Mouse (Mus musculus) brain, embryonic 14.5 days (tissue): ENCODE measurements around the gene Fam53a. TPM values are rescaled to one million over a fixed set of nuclear protein-coding genes. Genes with fewer than 3 reads are reported as not detected.
A peak's percentile ranks its signal among the peaks of the same experiment; 100 is the strongest.

Experiments used
- DNase-seq: peaks from one replicate; pipeline ENCODE4 v3.0.0-alpha.2; 2011; ENCODE audit warnings: low read depth
- CTCF ChIP-seq: fragments of 200-500 bp; IDR thresholded peaks from 2 replicates; pipeline ENCODE4 v1.5.1; 2012; ENCODE audit warnings: inconsistent platforms, mild to moderate bottlenecking, moderate library complexity, borderline replicate concordance; ENCODE audit not compliant: insufficient read depth, insufficient read length; ENCODE audit errors: extremely low read depth
- POLR2A ChIP-seq: fragments of 200-500 bp; IDR thresholded peaks from 2 replicates; pipeline ENCODE4 v1.6.1; 2012; ENCODE audit warnings: mild to moderate bottlenecking, inconsistent platforms, borderline replicate concordance; ENCODE audit not compliant: poor library complexity, insufficient read depth, insufficient read length, severe bottlenecking; ENCODE audit errors: extremely low read depth
- polyA plus RNA-seq: library from polyadenylated mRNA; depleted of rRNA; stranded (reverse); fragments of >200 nt; gene quantifications from 2 replicates; pipeline ENCODE4 v1.2.3, GENCODE M21; 2012

The Fam53a gene
- polyA plus RNA-seq, 1 experiment = 17.9 TPM

DNA sequence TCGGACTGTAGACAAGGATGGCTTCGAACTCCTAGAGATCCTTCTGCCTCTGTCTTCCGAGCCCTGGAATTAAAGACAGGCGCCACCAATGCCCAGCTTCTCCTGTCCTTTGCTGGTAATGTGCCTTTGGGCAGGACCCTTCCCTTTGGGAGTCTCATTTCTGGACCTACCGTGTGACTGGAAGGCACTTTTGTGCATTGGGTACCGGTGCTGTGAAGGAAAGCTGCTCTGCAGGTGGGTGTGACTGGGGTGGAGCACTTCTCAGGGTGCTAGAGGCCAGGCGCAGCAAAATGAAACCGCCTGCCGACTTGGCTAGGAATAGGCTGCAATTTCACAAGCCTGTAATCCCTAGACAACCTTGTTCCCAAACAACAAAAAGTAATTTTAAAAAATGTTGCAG, 626 bp upstream of the Fam53a start:
- TF ChIP-seq POLR2A (no peak), CTCF (no peak)
- no peak for DNase-seq

GRCm38 (mm10) chr5:33628820-33629300, 575 bp downstream of the Fam53a start:
- TF ChIP-seq CTCF = no peak
- no peak for TF ChIP-seq POLR2A
- peak; percentile 67 for DNase-seq

GRCm38 (mm10) chr5:33627968-33628367, 1.5 kb downstream of the Fam53a start:
- TF ChIP-seq CTCF = no peak
- TF ChIP-seq POLR2A = no peak
- DNase-seq = peak; percentile 17

DNA sequence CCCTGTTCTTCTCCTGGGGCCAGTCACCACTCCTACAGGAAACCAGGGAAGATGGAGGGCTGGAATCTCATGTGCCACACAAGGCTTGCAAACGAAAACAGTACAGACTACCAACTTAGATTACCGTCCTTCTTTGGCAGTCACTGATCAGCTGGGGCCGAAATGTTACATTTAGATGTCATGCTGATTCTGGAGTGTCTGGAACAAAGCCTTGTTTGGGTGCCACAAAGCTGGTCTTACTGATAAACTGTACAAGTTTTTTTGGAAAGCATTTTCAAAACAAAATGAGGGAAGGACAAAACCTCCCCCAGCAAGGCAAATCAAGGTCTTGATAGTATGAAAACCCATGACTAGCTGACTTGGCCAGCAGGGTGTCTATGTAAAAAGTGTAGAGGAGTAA, 5.7 kb downstream of the Fam53a start:
- no peak for DNase-seq
- no peak for TF ChIP-seq POLR2A
- TF ChIP-seq CTCF = no peak

DNA sequence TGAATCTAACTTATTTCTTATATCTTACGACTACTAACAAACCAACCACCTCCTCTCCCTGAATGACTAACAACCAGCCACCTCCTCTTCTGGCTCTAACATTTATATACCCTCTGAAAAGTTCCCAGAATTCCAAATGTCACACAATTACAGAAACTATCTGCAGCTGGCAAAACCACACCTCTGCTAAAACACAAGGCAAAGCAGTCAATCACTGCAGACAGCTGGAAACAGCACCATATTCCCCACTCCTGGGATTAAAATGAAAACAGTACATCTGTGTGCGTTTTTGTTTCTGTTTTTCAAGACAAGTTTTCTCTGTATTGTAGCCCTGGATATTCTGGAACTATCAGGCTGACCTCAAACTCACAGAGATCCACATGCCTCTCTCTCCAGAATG, 6.8 kb downstream of the Fam53a start:
- DNase-seq = no peak
- no peak for TF ChIP-seq CTCF
- TF ChIP-seq POLR2A = no peak

GRCm38 (mm10) chr5:33614391-33614790, 15.0 kb downstream of the Fam53a start:
- no peak for DNase-seq
- TF ChIP-seq CTCF (no peak), POLR2A (no peak)

DNA sequence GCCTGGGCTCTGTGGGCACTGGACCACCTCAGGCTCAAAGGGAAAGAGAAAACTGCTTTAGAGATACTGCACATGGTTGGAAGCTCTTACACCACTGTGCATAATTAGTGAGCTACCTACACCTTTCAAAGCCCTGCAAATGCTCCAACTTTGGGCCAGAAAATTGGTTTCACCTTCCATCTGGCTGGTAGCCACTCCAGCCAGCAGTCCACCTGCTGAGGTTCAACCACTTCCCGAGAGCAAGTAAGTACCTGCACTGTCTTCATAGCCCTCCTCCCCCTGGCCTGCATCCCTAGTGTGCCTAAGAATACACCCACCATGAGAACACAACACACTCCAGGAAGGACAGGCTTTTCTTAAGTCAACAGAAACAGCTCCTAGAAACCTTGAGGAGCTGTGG, 17.6 kb downstream of the Fam53a start:
- DNase-seq = no peak
- TF ChIP-seq CTCF = no peak
- TF ChIP-seq POLR2A = no peak

DNA sequence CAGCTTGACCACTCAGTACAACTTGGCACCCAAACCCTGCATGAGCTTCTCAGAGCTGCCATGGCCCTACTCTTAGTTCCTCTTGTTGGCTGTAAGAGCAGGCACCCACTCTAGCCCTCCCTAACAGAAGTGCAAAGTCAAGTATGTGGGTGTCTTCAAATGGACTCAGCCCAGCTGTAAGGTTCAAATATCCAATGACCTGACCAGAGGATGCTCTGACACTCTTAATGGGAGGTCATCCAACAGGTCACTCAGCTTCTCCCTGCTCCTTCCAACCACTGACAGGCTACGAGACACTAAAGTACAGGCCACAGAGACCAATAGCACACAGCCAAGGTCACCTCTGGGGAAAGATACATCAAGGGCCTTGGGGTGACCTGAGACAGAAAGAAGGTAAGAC, 20.2 kb downstream of the Fam53a start:
- TF ChIP-seq POLR2A (no peak), CTCF (no peak)
- DNase-seq = no peak

GRCm38 (mm10) chr5:33607434-33607833, 22.0 kb downstream of the Fam53a start:
- no peak for TF ChIP-seq CTCF
- no peak for TF ChIP-seq POLR2A
- DNase-seq = no peak

DNA sequence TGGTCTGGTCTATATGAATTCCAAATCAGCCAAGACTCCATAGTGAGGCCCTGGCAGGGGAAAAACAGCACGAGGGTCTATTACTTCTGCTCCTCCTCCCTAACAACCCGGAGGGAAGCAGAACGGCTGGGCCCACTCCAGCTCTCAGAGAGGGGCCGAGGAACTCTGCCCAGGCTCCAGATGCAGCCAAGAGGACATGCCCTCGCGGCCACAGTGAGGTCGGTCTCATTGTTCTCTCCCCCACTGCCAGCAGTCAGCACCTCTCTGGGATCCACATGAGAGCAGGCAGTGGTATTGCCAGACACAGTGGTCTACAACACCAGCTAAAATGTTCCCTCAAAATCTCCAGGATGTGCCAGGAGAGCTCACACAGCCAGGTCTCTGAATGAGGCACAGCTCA, 22.8 kb downstream of the Fam53a start:
- no peak for TF ChIP-seq CTCF
- no peak for TF ChIP-seq POLR2A
- DNase-seq = no peak

- DNase-seq = no peak
- no peak for TF ChIP-seq CTCF
These were observed 24.1 kb downstream of the Fam53a start for GRCm38 (mm10) chr5:33605314-33605713.

DNA sequence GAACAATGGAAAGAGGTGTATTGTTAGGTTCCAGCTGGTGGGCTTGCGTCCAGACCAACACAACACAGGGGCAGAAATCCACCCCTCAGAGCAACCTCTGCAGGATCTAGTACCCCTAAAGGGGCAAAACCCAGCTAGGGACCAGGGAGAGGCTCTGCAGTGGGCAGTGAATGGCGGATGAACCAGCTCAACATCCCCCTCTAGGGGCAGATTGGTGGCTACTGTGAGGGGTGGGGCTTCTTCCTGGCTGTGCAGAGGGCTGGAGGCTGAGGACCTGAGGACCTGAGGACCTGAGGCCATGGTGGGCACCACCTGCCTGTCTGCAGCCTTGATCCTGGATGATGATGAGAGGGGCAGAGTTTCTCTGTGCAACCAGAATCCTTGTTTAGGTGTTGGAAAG, 35.8 kb downstream of the Fam53a start:
- TF ChIP-seq CTCF (peak; percentile 41; the same call in 1 of the 2 replicates), POLR2A (no peak)
- no peak for DNase-seq
